Mouse (Mus musculus): ENCODE data around the gene Olfr1330.
"Not testable (repeated sequence)": the region's sequence is repeated elsewhere in the genome, so short reads cannot be mapped to it uniquely, and the experiment has no call there.

The Olfr1330 gene

GRCm38 (mm10) chr4:118888297-118888696 lies at the start of gene Olfr1330:
TSS of gene Olfr1330 (plus strand) at chr4:118888597.
- DNase-seq (ENCODE audit: low read depth, low spot score), result no peak

- DNase-seq (ENCODE audit: low read depth, low spot score), result no peak
Observed at GRCm38 (mm10) chr4:118861791-118862190, 26.6 kb upstream of the Olfr1330 start.

- DNase-seq (ENCODE audit: low read depth, low spot score), result no peak
Observed at GRCm38 (mm10) chr4:118862704-118863103, 25.7 kb upstream of the Olfr1330 start.

GRCm38 (mm10) chr4:118864349-118864748 lies 24.0 kb upstream of the Olfr1330 start, which contains the start of gene Olfr1331:
TSS of gene Olfr1331 (plus strand) at chr4:118864649.
- DNase-seq (ENCODE audit: low read depth, low spot score), result no peak

GRCm38 (mm10) chr4:118867566-118867965 lies 20.8 kb upstream of the Olfr1330 start:
- no peak for DNase-seq (ENCODE audit: low read depth, low spot score)

GRCm38 (mm10) chr4:118901981-118902380 lies 13.6 kb downstream of the Olfr1330 start:
- no peak for DNase-seq (ENCODE audit: low read depth, low spot score)

- not testable (repeated sequence) for DNase-seq (ENCODE audit: low read depth, low spot score)
Observed at GRCm38 (mm10) chr4:118917365-118917764, 29.0 kb downstream of the Olfr1330 start, which contains the start of gene Olfr1329. TSS of gene Olfr1329 (minus strand) at chr4:118917465.

GRCm38 (mm10) chr4:118931326-118931725 lies 42.9 kb downstream of the Olfr1330 start:
- not testable (repeated sequence) for DNase-seq (ENCODE audit: low read depth, low spot score)

- DNase-seq (ENCODE audit: low read depth, low spot score), result no peak
Observed at GRCm38 (mm10) chr4:118938512-118938911, 50.1 kb downstream of the Olfr1330 start, which contains the start of gene Olfr1328. TSS of gene Olfr1328 (minus strand) at chr4:118938612.

Data from CD4-positive, CD25-positive, alpha-beta regulatory T cell, adult 2 months (primary cell).